Mouse (Mus musculus): ENCODE results near the gene Ubfd1. TPM values are rescaled to one million over a fixed set of nuclear protein-coding genes. Genes with fewer than 3 reads are reported as not detected.

Ubfd1 gene
- polyA plus RNA-seq, 1 experiment from 2014 or later = 65.6 TPM

DNA sequence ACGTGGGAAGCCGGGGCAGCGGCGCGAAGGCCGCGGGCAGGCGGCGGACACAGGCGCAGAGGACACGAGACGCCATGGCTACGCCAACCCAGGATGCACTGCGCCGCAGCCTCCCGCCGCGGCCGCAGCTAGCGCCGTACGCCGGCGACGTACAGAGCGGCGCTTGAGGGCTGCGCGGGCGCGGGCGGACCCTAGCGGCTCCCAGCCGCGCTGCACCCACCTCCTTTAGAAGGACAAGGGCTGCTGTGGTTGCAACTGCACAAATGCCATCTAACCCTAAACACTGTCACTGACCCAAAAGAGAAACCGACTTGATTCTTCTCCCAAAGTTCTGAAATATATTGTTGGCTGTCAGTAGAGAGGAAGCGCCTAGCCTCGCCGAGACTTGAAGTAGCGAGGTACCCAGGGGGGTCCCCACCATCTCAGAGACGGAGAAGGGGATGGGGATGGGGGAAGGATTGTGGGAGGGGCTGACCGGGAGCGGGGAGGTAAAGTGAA is 34.8 kb downstream of the Ubfd1 start, which contains the start of gene Ndufab1:
Gene Ndufab1 (minus strand): TSS at position 140 of the 498 bp plus-strand sequence.
- no peaks in the 10 kb centered on the region; the same call in 1 of the 2 replicates for H3K36me3 ChIP-seq (ENCODE audit: control insufficient read depth, insufficient read depth)
- ATAC-seq = peak; percentile 100
- no peaks in the 10 kb centered on the region for H3K27me3 ChIP-seq (replicated peaks; ENCODE audit: control insufficient read depth, insufficient read depth, low read length)
- no peaks in the 10 kb centered on the region for H3K9me3 ChIP-seq (ENCODE audit: control insufficient read depth, low read length)
- H3K9ac ChIP-seq (replicated peaks; ENCODE audit: low read depth, low read length) = peak within 1 kb of the TSS; percentile 81
- no peak within 1 kb of the TSS for H3K27ac ChIP-seq (ENCODE audit: low read length)
- 0% methylated on average over 35 of the region's 43 CpGs for WGBS
- H3K4me3 ChIP-seq (replicated peaks; ENCODE audit: low read length) = peak within 1 kb of the TSS; percentile 75
- peak within 1 kb of the TSS; percentile 83 for H3K4me2 ChIP-seq (ENCODE audit: low read length)
- H3K4me1 ChIP-seq (replicated peaks; ENCODE audit: control insufficient read depth, insufficient read depth, low read length) = peaks cover 10% of the 10 kb centered on the region

GRCm38 (mm10) chr7:122108206-122108605 is 41.2 kb downstream of the Ubfd1 start:
- Histone ChIP-seq H3K36me3 (ENCODE audit: control insufficient read depth, insufficient read depth) (no peaks in the 10 kb centered on the region), H3K4me2 (ENCODE audit: low read length) (no peak overlapping the region), H3K27ac (ENCODE audit: low read length) (no peak overlapping the region), H3K9me3 (ENCODE audit: control insufficient read depth, low read length) (no peaks in the 10 kb centered on the region), H3K9ac (replicated peaks; ENCODE audit: low read depth, low read length) (no peak overlapping the region), H3K4me1 (replicated peaks; ENCODE audit: control insufficient read depth, insufficient read depth, low read length) (no peaks in the 10 kb centered on the region), H3K4me3 (replicated peaks; ENCODE audit: low read length) (no peak overlapping the region), H3K27me3 (replicated peaks; ENCODE audit: control insufficient read depth, insufficient read depth, low read length) (no peaks in the 10 kb centered on the region)
- WGBS = 96% methylated on average over 6 of the region's 6 CpGs
- no peak for ATAC-seq

DNA sequence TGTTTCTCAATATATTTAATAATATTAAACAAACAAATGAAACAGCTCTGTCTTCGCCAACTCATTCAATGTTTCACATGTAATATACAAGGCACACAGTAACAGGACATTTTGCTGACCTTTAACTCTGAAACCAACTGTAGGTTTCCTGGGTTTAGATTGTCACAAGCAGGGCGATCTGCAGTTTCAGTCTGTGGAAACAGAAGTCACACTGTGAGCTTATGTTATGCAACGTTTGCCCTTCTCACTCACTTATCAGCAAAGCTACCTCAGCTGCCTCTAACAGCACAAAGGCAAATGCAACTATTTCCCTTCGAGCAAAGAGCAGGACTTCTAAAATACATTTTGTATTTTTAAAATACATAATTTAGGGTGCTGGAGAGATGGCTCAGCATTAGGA is 56.5 kb downstream of the Ubfd1 start:
- peaks cover 5% of the 10 kb centered on the region; the same call in 1 of the 2 replicates for H3K36me3 ChIP-seq (ENCODE audit: control insufficient read depth, insufficient read depth)

GRCm38 (mm10) chr7:122125636-122126035 is 58.7 kb downstream of the Ubfd1 start:
- ATAC-seq = no peak
- 77% methylated on average over 8 of the region's 8 CpGs for whole genome bisulfite sequencing

More for the DNA sequence above, 56.5 kb downstream of the Ubfd1 start:
- Histone ChIP-seq H3K4me1 (replicated peaks; ENCODE audit: control insufficient read depth, insufficient read depth, low read length) (no peaks in the 10 kb centered on the region), H3K4me2 (ENCODE audit: low read length) (no peak overlapping the region), H3K27me3 (replicated peaks; ENCODE audit: control insufficient read depth, insufficient read depth, low read length) (no peaks in the 10 kb centered on the region), H3K9me3 (ENCODE audit: control insufficient read depth, low read length) (no peaks in the 10 kb centered on the region), H3K9ac (replicated peaks; ENCODE audit: low read depth, low read length) (no peak overlapping the region), H3K4me3 (replicated peaks; ENCODE audit: low read length) (no peak overlapping the region), H3K27ac (ENCODE audit: low read length) (no peak overlapping the region)
- 89% methylated on average over 4 of the region's 4 CpGs for WGBS
- ATAC-seq = no peak

DNA sequence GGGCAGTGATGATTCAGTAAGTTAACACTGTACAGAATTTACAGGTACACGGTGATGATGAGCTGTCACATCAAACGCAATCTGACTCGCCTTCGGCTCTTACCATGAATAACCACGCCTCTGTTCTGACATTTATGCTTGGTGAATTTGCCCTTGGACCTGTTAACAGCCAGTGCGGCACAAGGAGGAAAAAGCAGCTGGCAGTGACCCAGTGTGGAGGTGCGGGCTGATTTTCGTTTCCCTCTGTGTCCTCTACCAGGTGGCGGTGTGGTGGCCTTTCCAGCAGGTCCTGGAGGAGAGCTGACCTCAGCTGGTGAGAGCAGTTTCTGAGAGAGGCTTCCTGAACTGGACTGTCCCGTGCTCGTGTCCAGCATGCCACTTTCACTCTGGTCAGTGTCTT is 60.0 kb downstream of the Ubfd1 start:
- no peaks in the 10 kb centered on the region for H3K27me3 ChIP-seq (replicated peaks; ENCODE audit: control insufficient read depth, insufficient read depth, low read length)
- no peak overlapping the region for H3K27ac ChIP-seq (ENCODE audit: low read length)
- H3K36me3 ChIP-seq (ENCODE audit: control insufficient read depth, insufficient read depth) = peaks cover 2% of the 10 kb centered on the region; the same call in 1 of the 2 replicates
- no peaks in the 10 kb centered on the region for H3K9me3 ChIP-seq (ENCODE audit: control insufficient read depth, low read length)
- 95% methylated on average over 11 of the region's 11 CpGs for WGBS
- H3K4me2 ChIP-seq (ENCODE audit: low read length) = no peak overlapping the region
- no peaks in the 10 kb centered on the region for H3K4me1 ChIP-seq (replicated peaks; ENCODE audit: control insufficient read depth, insufficient read depth, low read length)
- no peak overlapping the region for H3K9ac ChIP-seq (replicated peaks; ENCODE audit: low read depth, low read length)
- H3K4me3 ChIP-seq (replicated peaks; ENCODE audit: low read length) = no peak overlapping the region
- no peak for ATAC-seq

More at GRCm38 (mm10) chr7:122125636-122126035, 58.7 kb downstream of the Ubfd1 start:
- H3K4me1 ChIP-seq (replicated peaks; ENCODE audit: control insufficient read depth, insufficient read depth, low read length) = no peaks in the 10 kb centered on the region
- H3K4me3 ChIP-seq (replicated peaks; ENCODE audit: low read length) = no peak overlapping the region
- peaks cover 2% of the 10 kb centered on the region; the same call in 1 of the 2 replicates for H3K36me3 ChIP-seq (ENCODE audit: control insufficient read depth, insufficient read depth)
- no peaks in the 10 kb centered on the region for H3K27me3 ChIP-seq (replicated peaks; ENCODE audit: control insufficient read depth, insufficient read depth, low read length)
- no peak overlapping the region for H3K9ac ChIP-seq (replicated peaks; ENCODE audit: low read depth, low read length)
- no peak overlapping the region for H3K4me2 ChIP-seq (ENCODE audit: low read length)
- H3K9me3 ChIP-seq (ENCODE audit: control insufficient read depth, low read length) = no peaks in the 10 kb centered on the region
- H3K27ac ChIP-seq (ENCODE audit: low read length) = no peak overlapping the region

Other genes with a start within 250 kb of the Ubfd1 start
- gene Scnn1b, start 202.1 kb upstream of the Ubfd1 start, polyA plus RNA-seq (2015; fragmentation: Nextera tagmentation; extraction: Ambion mirVana) = 0.34 TPM in 1 of 2 replicates, not detected in the other
- gene Cog7, start 85.5 kb upstream of the Ubfd1 start, polyA plus RNA-seq (2015; fragmentation: Nextera tagmentation; extraction: Ambion mirVana) = 19.8 and 25.9 TPM in 2 replicates
- 67.0 and 69.0 TPM in 2 replicates for gene Gga2, start 46.0 kb upstream of the Ubfd1 start, polyA plus RNA-seq (2015; fragmentation: Nextera tagmentation; extraction: Ambion mirVana)
- gene Ears2, start 88 bp downstream of the Ubfd1 start, polyA plus RNA-seq (2015; fragmentation: Nextera tagmentation; extraction: Ambion mirVana) = 10.9 and 12.1 TPM in 2 replicates
- 530 and 550 TPM in 2 replicates for gene Ndufab1, start 34.7 kb downstream of the Ubfd1 start, polyA plus RNA-seq (2015; fragmentation: Nextera tagmentation; extraction: Ambion mirVana)
- 8.8 and 9.2 TPM in 2 replicates for gene Palb2, start 65.8 kb downstream of the Ubfd1 start, polyA plus RNA-seq (2015; fragmentation: Nextera tagmentation; extraction: Ambion mirVana)
- 161 and 170 TPM in 2 replicates for gene Dctn5, start 65.9 kb downstream of the Ubfd1 start, polyA plus RNA-seq (2015; fragmentation: Nextera tagmentation; extraction: Ambion mirVana)
- 46.2 and 54.4 TPM in 2 replicates for gene Plk1, start 92.3 kb downstream of the Ubfd1 start, polyA plus RNA-seq (2015; fragmentation: Nextera tagmentation; extraction: Ambion mirVana)
- 0.37 and 1.7 TPM in 2 replicates for gene Ern2, start 119.0 kb downstream of the Ubfd1 start, polyA plus RNA-seq (2015; fragmentation: Nextera tagmentation; extraction: Ambion mirVana)
- gene Chp2, start 152.3 kb downstream of the Ubfd1 start, polyA plus RNA-seq (2015; fragmentation: Nextera tagmentation; extraction: Ambion mirVana) = 0.57 and 1.2 TPM in 2 replicates
- gene Prkcb, start 221.6 kb downstream of the Ubfd1 start, polyA plus RNA-seq (2015; fragmentation: Nextera tagmentation; extraction: Ambion mirVana) = 50.2 and 60.9 TPM in 2 replicates

Measured in forebrain, embryonic 16.5 days (tissue).